In the genomic region with DNA sequence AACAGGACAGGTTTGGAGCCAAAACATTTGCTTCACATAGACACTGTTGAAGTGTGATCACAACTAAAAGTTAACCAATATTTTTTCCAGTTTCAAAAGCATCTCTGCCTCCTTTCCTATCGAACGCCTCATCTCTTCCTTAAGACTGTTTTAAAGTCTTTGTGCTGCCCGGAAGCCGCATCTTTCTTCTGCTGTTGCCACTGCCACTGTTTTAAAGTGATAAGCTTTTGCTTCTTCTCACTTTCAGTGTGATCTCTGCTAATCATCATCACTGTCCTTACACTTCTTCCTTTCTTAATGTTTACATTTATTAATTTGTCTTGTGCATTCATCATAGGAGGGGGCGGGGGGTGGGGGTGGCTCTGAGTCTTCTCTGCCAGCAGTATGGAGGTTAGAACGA, we compare ENCODE assay signal across 26 mouse cellular contexts. TPM values are rescaled to one million over a fixed set of nuclear protein-coding genes. Genes with fewer than 3 reads are reported as not detected.
DNase-seq lines count a peak whose midpoint lies in the region; ATAC-seq and TF ChIP-seq lines count a peak whose summit lies in the region.
"Had no signal": no experiment of that assay in that cellular context is flagged by ENCODE, and none has a peak within 500 bp of the region (broad histone marks: within the 10 kb centered on the region; RNA-seq: fewer than 3 reads in every experiment).

No protein-coding gene starts in this region.

- no peak overlapping the region for H3K9ac ChIP-seq in liver, embryonic 12.5 days
- H3K9ac ChIP-seq in liver, embryonic 15.5 days, result no peak overlapping the region
- no peak overlapping the region for H3K9ac ChIP-seq in lung, postnatal 0 days (replicated peaks; ENCODE audit: low read depth)
- H3K9ac ChIP-seq: embryonic facial prominence, embryonic 12.5 days; embryonic facial prominence, embryonic 15.5 days; forebrain, postnatal 0 days; hindbrain, embryonic 13.5 days; intestine, embryonic 15.5 days had no signal

- no peak for ATAC-seq in liver, embryonic 12.5 days
- peak; percentile 16 for ATAC-seq in common myeloid progenitor, adult 5-6 weeks (replicated peaks; ENCODE audit: low read depth, poor library complexity, severe bottlenecking)
- ATAC-seq in liver, embryonic 15.5 days (ENCODE audit: insufficient read depth), result no peak
- ATAC-seq in megakaryocyte-erythroid progenitor cell, adult 5-6 weeks (replicated peaks; ENCODE audit: low FRiP score, low TSS enrichment, poor library complexity, severe bottlenecking), result peak; percentile 56
- no peak for ATAC-seq in lung, postnatal 0 days
- ATAC-seq: CD4-positive, CD25-positive, alpha-beta regulatory T cell, adult 4 months; forebrain, embryonic 14.5 days; forebrain, postnatal 0 days; hindbrain, embryonic 16.5 days; intestine, embryonic 15.5 days had no signal

- no peaks in the 10 kb centered on the region; the same call in 1 of the 2 replicates for H3K27me3 ChIP-seq in liver, embryonic 12.5 days (replicated peaks)
- H3K27me3 ChIP-seq in liver, embryonic 15.5 days, result peaks cover 23% of the 10 kb centered on the region
- no peaks in the 10 kb centered on the region for H3K27me3 ChIP-seq in thymus, adult 2 months (ENCODE audit: control insufficient read depth, insufficient read depth, low read length)
- H3K27me3 ChIP-seq in lung, postnatal 0 days (replicated peaks; ENCODE audit: insufficient read depth, low read length), result 0 out of 2 replicates have a peak, but pooled peaks cover 4% of the 10 kb centered on the region
- H3K27me3 ChIP-seq: embryonic facial prominence, embryonic 12.5 days; embryonic facial prominence, embryonic 15.5 days had no signal

- peak overlapping the region; percentile 7; the same call in 1 of the 2 replicates for H3K4me2 ChIP-seq in liver, embryonic 12.5 days
- peak overlapping the region; percentile 20; the same call in 1 of the 2 replicates for H3K4me2 ChIP-seq in liver, embryonic 15.5 days
- no peak overlapping the region for H3K4me2 ChIP-seq in lung, postnatal 0 days (replicated peaks; ENCODE audit: low read depth, low read length)
- H3K4me2 ChIP-seq: embryonic facial prominence, embryonic 12.5 days; embryonic facial prominence, embryonic 15.5 days; heart, embryonic 11.5 days; hindbrain, embryonic 13.5 days; intestine, embryonic 15.5 days had no signal

- H3K36me3 ChIP-seq in liver, embryonic 12.5 days, result peaks cover 4% of the 10 kb centered on the region; the same call in 1 of the 2 replicates
- no peaks in the 10 kb centered on the region for H3K36me3 ChIP-seq in liver, embryonic 15.5 days (replicated peaks)
- H3K36me3 ChIP-seq in thymus, adult 2 months (ENCODE audit: control insufficient read depth, insufficient read depth, low read length), result no peaks in the 10 kb centered on the region
- H3K36me3 ChIP-seq in lung, postnatal 0 days (ENCODE audit: insufficient read depth, low read length), result no peaks in the 10 kb centered on the region
- H3K36me3 ChIP-seq: embryonic facial prominence, embryonic 12.5 days; embryonic facial prominence, embryonic 15.5 days; hindbrain, embryonic 10.5 days; hindbrain, embryonic 13.5 days; intestine, embryonic 15.5 days had no signal

- H3K9me3 ChIP-seq in liver, embryonic 12.5 days (replicated peaks), result no peaks in the 10 kb centered on the region
- H3K9me3 ChIP-seq in liver, embryonic 15.5 days (replicated peaks), result no peaks in the 10 kb centered on the region
- H3K9me3 ChIP-seq in lung, postnatal 0 days (ENCODE audit: low read length), result no peaks in the 10 kb centered on the region
- H3K9me3 ChIP-seq: embryonic facial prominence, embryonic 12.5 days; embryonic facial prominence, embryonic 15.5 days; hindbrain, embryonic 10.5 days; hindbrain, embryonic 13.5 days; intestine, embryonic 15.5 days had no signal

- no peak for DNase-seq in liver
- DNase-seq in thymus, adult 2 months, result no peak
- no peak for DNase-seq in heart, postnatal 36 days
- no peak for DNase-seq in lung, postnatal 0 days (ENCODE audit: low spot score)
- DNase-seq: adrenal gland, adult 2 months; adrenal gland, postnatal 14 days; cerebellum, adult 11-12 months; cerebellum, adult 8-10 months; cerebellum, postnatal 10 days; cerebellum, postnatal 36 days; forebrain, postnatal 0 days; gastrocnemius, postnatal 36 days; heart, adult 2 months had no signal

- H3K4me1 ChIP-seq in liver, embryonic 12.5 days, result peaks cover 34% of the 10 kb centered on the region
- H3K4me1 ChIP-seq in liver, embryonic 15.5 days (replicated peaks), result peaks cover 13% of the 10 kb centered on the region
- H3K4me1 ChIP-seq in thymus, adult 2 months (replicated peaks; ENCODE audit: control insufficient read depth, insufficient read depth, low read length), result no peaks in the 10 kb centered on the region
- peaks cover 4% of the 10 kb centered on the region; the same call in 1 of the 2 replicates for H3K4me1 ChIP-seq in lung, postnatal 0 days (ENCODE audit: insufficient read depth, low read depth, low read length)
- H3K4me1 ChIP-seq: intestine, embryonic 15.5 days had no signal

- intact Hi-C loops in heart, postnatal 36 days (cut with DNase I), result loop anchor here (2.0 to 10.0 kb wide), 3 partner anchors 57 to 1011 kb away; partner anchors contain the start of gene Gpd2

- TF ChIP-seq EP300 in lung, postnatal 0 days (IDR thresholded peaks at IDR 0.05), result no peak

- no peak overlapping the region for H3K27ac ChIP-seq in liver, embryonic 12.5 days
- H3K27ac ChIP-seq in liver, embryonic 15.5 days (replicated peaks), result no peak overlapping the region
- no peak overlapping the region for H3K27ac ChIP-seq in thymus, adult 2 months (ENCODE audit: control insufficient read depth, insufficient read depth, low read length)
- H3K27ac ChIP-seq in lung, postnatal 0 days (ENCODE audit: low read length), result no peak overlapping the region
- H3K27ac ChIP-seq: embryonic facial prominence, embryonic 12.5 days; embryonic facial prominence, embryonic 15.5 days; heart, adult 2 months; hindbrain, embryonic 10.5 days; hindbrain, embryonic 13.5 days; intestine, embryonic 15.5 days had no signal

- TF ChIP-seq CTCF in thymus, adult 2 months (IDR thresholded peaks at IDR 0.05; ENCODE audit: borderline replicate concordance, control insufficient read depth, extremely low read depth, insufficient read depth, low read length, poor library complexity), result no peak
- no peak for TF ChIP-seq CTCF in lung, postnatal 0 days (IDR thresholded peaks at IDR 0.05)

- H3K4me3 ChIP-seq in liver, embryonic 12.5 days, result no peak overlapping the region
- H3K4me3 ChIP-seq in liver, embryonic 15.5 days (replicated peaks), result no peak overlapping the region
- H3K4me3 ChIP-seq in thymus, adult 2 months (ENCODE audit: control insufficient read depth, insufficient read depth, low read length), result no peak overlapping the region
- no peak overlapping the region for H3K4me3 ChIP-seq in lung, postnatal 0 days (ENCODE audit: low read depth, low read length)
- H3K4me3 ChIP-seq: embryonic facial prominence, embryonic 12.5 days; embryonic facial prominence, embryonic 15.5 days; heart, adult 2 months; hindbrain, embryonic 10.5 days; hindbrain, embryonic 13.5 days; intestine, embryonic 15.5 days had no signal

- WGBS in liver, embryonic 12.5 days (ENCODE audit: insufficient replicate concordance), result 28% methylated on average over 6 of the region's 6 CpGs
- 35% methylated on average over 6 of the region's 6 CpGs for WGBS in liver, embryonic 15.5 days (ENCODE audit: insufficient replicate concordance)
- 81% methylated on average over 6 of the region's 6 CpGs for WGBS in thymus, adult 2 months
- 82% methylated on average over 6 of the region's 6 CpGs for WGBS in lung, postnatal 0 days

- no peak for TF ChIP-seq POLR2A in thymus, adult 2 months (IDR thresholded peaks at IDR 0.05; ENCODE audit: control insufficient read depth, extremely low read depth, insufficient read depth, low read length, poor library complexity)

RNA-seq across cellular contexts. Expression of gene Nr4a2, which starts 2.1 kb away (rescaled TPM):
- polyA plus RNA-seq in liver, embryonic 12.5 days (2016; fragmentation: Nextera tagmentation; extraction: Ambion mirVana), result 0.90 and 0.99 TPM in 2 replicates
- total RNA-seq in common myeloid progenitor, adult 5-6 weeks (2017), result 3.7 and 5.5 TPM in 2 replicates
- 0.28 and 0.31 TPM in 2 replicates for polyA plus RNA-seq in liver, embryonic 15.5 days (2015; fragmentation: Nextera tagmentation; extraction: Ambion mirVana)
- 2.1 and 3.7 TPM in 2 replicates for total RNA-seq in megakaryocyte-erythroid progenitor cell, adult 5-6 weeks (2014; fragmentation: Nextera tagmentation)
- total RNA-seq in megakaryocyte-erythroid progenitor cell, adult 5-6 weeks (2017), result 5.5 and 7.4 TPM in 2 replicates
- 1.7 and 2.0 TPM in 2 replicates for polyA plus RNA-seq in thymus, adult 2 months (2012; rRNA removed)
- total RNA-seq in heart, postnatal 36 days (2021), result 1 to 10 TPM; 1.2 to 4.5 TPM
- 2.7 and 2.9 TPM in 2 replicates for polyA plus RNA-seq in lung, postnatal 0 days (2015; fragmentation: Nextera tagmentation; extraction: Ambion mirVana)

Comparison
In these comparisons a context has a peak if more than half of its experiments do, and no peak if none do; other contexts are left out.
1. ATAC-seq: peak in common myeloid progenitor, adult 5-6 weeks (single experiment) and megakaryocyte-erythroid progenitor cell, adult 5-6 weeks (single experiment); none in liver, embryonic 12.5 days (single experiment), liver, embryonic 15.5 days (single experiment) and lung, postnatal 0 days (single experiment).